Mouse (Mus musculus) induced T-regulatory cell, adult 2 months (primary cell): ENCODE measurements around the gene Coasy.

Experiments
- DNase-seq: peaks from one replicate; pipeline ENCODE4 v3.0.0-alpha.2; 2012; ENCODE audit warnings: low read depth

The Coasy gene

GRCm38 (mm10) chr11:101062971-101063675 is 19.2 kb upstream of the Coasy start:
- DNase-seq = no peak

- DNase-seq = peak; percentile 66
Observed at GRCm38 (mm10) chr11:101063676-101064327, 18.6 kb upstream of the Coasy start.

GRCm38 (mm10) chr11:101064462-101064861 is 17.9 kb upstream of the Coasy start:
- DNase-seq = no peak

GRCm38 (mm10) chr11:101065002-101065401 is 17.4 kb upstream of the Coasy start:
- DNase-seq = peak; percentile 14

- DNase-seq = peak; percentile 89
Observed at GRCm38 (mm10) chr11:101066549-101067412, 15.6 kb upstream of the Coasy start.

- peak; percentile 94 for DNase-seq
Observed at GRCm38 (mm10) chr11:101069391-101070188, 12.8 kb upstream of the Coasy start, which contains the start of gene Naglu. Naglu (plus strand) TSS chr11:101070012.

DNA sequence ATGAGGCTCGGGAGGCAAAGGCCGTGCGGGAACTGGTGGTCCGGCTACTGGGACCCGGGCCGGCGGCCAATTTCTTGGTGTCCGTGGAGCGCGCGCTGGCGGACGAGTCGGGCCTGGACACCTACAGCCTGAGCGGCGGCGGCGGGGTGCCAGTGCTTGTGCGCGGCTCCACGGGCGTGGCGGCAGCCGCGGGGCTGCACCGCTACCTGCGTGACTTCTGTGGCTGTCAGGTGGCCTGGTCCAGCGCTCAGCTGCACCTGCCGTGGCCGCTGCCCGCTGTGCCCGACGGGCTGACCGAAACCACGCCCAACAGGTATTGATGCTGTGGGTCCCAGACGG is 12.2 kb upstream of the Coasy start:
- DNase-seq = no peak

DNA sequence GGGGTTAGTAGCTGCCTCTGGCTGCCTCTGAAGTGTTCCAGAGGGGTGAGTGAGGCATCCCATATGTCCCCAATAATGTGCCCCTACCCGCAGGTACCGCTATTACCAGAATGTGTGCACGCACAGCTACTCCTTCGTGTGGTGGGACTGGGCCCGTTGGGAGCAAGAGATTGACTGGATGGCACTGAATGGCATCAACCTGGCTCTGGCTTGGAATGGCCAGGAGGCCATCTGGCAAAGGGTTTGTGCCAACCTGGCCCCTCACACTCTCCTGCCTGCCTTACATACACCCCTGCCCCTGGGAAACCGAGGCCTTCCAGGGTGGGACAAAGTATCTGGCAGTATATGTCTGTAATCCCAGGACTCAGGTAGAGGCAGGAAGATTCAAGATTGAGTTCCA is 11.4 kb upstream of the Coasy start:
- DNase-seq = no peak

DNA sequence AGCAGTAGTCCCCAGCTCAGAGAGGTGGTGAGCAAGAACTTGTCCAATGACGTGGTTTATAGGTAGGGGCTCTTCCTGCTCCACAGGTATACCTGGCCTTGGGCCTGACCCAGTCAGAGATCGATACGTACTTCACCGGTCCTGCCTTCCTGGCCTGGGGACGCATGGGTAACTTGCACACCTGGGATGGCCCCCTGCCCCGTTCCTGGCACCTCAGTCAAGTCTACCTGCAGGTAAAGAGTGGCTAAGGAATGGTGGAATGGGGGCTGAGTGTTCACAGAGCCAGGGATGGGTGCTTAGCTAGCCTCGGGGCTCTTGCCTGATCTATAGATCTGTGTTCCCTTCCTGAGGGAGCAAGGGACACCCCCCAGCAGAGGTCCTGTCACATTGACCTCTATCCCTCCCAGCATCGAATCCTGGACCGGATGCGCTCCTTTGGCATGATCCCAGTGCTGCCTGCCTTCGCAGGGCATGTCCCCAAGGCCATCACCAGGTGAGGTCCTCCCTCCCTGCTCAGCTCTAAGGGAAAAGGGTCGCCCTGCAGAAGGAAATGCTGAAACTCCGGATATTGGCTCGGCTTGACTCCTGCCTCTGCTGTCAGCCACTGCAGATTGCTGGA is 10.4 kb upstream of the Coasy start:
- DNase-seq = no peak

DNA sequence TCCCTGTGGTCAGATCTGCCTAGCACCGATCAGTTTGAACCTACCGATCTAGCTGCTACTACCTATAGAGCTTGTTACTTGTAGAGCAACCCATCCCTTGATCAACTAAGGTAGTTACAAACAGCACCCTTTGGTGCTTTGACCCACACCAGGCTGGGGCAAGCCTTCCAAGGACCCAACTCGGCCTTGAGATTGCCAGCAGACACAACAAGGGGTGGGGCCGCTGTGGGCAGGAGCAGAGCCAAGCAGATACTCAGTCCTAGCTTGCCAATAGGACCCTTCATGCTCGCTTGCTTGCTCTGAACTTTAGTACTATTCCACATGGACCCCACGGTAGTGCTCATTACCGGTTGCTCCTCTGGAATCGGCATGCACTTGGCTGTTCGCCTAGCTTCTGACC is 4.2 kb upstream of the Coasy start, which contains the start of gene Hsd17b1:
Gene Hsd17b1 (plus strand): TSS at position 291 of the 400 bp plus-strand sequence.
- DNase-seq = no peak

- DNase-seq = peak; percentile 46
Observed at GRCm38 (mm10) chr11:101079746-101080145, 2.6 kb upstream of the Coasy start.

DNA sequence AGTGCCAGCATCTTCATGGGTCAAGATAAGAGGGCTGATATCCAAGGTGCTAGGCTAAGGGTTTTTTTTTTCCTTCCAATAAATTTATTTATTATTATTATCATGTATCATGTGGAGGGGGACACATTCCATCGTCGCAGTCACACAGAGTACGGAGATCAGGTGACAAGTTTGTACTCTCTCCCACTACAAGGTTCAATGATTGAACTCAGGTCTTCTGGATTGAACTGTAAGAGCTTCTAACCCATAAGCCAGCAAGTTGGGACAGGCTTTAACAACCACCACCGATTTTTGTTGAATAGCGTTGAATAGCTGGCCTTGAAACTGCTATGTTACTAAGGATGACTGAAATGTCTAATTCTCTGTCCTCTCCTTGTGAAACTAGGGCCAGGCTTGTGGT is 1.9 kb upstream of the Coasy start:
- DNase-seq = no peak

- DNase-seq = no peak
Observed at GRCm38 (mm10) chr11:101081659-101082058, 706 bp upstream of the Coasy start.

DNA sequence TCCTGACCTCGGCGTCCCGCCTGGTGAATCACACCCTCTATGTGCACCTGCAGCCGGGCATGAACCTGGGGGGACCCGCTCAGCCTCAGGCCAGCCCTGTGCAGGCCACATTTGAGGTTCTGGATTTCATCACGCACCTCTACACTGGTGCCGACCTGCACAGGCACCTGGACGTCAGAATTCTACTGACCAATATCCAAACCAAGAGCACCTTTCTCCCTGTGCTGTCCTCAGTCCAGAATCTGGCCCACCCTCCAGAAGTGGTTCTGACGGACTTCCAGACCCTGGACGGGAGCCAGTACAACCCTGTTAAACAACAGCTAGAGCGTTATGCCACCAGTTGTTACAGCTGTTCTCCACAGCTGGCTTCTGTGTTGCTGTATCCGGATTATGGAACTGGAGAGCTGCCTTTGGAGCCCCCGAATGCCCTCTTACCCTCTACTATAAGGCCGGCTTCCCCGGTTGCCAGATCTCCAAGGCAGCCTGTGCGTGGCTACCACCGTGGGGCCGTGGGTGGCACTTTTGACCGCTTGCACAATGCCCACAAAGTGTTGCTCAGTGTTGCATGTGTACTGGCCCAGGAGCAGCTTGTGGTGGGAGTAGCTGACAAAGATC is 825 bp downstream of the Coasy start:
- no peak for DNase-seq

- no peak for DNase-seq
Observed at GRCm38 (mm10) chr11:101084246-101084645, 1.9 kb downstream of the Coasy start.

- no peak for DNase-seq
Observed at GRCm38 (mm10) chr11:101084811-101085210, 2.4 kb downstream of the Coasy start.

DNA sequence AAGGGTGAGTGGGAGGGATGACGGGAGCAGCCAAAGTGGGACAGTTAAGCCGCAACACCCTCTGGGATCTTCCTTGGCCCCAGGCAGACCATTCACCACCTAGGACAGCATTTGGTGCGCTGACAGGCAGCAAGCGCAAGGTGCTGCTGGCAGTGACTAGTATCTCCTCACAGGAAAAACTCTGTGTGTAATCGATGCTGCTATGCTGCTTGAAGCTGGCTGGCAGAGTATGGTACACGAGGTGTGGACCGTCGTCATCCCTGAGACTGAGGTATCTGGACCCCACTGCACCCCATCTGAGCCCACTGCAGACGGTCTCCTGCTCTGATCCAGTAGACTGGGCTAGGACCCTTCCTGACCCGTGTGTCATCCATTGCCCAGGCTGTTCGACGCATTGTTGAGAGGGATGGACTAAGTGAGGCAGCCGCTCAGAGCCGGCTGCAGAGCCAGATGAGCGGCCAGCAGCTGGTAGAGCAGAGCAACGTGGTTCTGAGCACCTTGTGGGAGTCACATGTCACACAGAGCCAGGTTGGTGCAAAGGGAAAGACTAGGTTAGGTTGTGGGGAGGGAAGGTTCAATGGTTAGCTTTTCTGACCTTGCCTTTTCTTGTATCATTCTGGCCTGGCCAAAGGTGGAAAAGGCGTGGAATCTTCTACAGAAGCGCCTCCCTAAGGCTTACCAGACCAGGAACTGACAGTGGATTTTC is 3.4 kb downstream of the Coasy start:
- DNase-seq = no peak

GRCm38 (mm10) chr11:101086323-101086674 is 3.9 kb downstream of the Coasy start:
- no peak for DNase-seq

GRCm38 (mm10) chr11:101086756-101087681 is 4.7 kb downstream of the Coasy start, which contains the start of gene Mlx:
Mlx (plus strand) TSS chr11:101087277.
- peak; percentile 96 for DNase-seq
